Mouse (Mus musculus): ENCODE measurements around the gene Gm20388.
A peak's percentile ranks its signal among the peaks of the same experiment; 100 is the strongest.
"Not testable (repeated sequence)": the region's sequence is repeated elsewhere in the genome, so short reads cannot be mapped to it uniquely, and the experiment has no call there.

Gene Gm20388

DNA sequence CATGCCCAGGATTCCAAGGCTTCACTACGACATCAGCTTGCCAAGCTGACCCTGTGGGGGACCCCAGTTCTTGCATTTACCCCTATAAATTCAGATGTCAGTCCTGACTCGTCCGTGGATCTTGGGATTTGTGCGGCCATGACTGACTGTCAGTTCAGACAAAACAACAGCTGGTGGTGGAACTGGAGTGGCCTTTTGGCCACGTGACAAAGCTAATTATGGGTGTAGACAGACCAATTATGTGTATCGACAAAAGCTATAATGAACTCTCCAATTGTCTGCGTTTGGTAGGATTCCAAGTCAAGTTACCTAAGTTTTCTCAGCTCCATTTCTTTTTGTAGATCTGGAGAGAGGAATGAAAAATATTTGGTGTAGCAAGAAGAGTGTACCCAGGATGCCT is 4259.1 kb downstream of the Gm20388 start:
- DNase-seq (ENCODE audit: low spot score in 2 of 2), result no peak

DNA sequence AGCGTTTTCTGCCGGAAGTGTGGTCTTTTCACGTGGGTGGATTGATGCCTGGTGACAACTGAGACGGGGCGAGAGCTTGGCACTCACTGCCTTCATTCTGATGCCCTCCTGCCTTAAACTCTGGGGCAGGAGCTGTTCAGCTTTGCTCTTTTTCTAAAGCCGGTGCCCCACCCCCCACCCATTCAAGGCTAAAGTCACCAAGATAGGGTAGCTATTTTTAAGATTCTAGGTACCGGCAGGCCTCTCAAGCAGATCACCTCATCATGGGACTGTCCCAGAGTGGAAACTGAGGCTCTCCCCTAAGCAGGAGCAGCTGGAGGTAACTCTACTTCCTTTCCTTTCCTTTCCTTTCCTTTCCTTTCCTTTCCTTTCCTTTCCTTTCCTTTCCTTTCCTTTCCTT is 4260.0 kb downstream of the Gm20388 start:
- no peak for DNase-seq (ENCODE audit: low spot score in 2 of 2)

DNA sequence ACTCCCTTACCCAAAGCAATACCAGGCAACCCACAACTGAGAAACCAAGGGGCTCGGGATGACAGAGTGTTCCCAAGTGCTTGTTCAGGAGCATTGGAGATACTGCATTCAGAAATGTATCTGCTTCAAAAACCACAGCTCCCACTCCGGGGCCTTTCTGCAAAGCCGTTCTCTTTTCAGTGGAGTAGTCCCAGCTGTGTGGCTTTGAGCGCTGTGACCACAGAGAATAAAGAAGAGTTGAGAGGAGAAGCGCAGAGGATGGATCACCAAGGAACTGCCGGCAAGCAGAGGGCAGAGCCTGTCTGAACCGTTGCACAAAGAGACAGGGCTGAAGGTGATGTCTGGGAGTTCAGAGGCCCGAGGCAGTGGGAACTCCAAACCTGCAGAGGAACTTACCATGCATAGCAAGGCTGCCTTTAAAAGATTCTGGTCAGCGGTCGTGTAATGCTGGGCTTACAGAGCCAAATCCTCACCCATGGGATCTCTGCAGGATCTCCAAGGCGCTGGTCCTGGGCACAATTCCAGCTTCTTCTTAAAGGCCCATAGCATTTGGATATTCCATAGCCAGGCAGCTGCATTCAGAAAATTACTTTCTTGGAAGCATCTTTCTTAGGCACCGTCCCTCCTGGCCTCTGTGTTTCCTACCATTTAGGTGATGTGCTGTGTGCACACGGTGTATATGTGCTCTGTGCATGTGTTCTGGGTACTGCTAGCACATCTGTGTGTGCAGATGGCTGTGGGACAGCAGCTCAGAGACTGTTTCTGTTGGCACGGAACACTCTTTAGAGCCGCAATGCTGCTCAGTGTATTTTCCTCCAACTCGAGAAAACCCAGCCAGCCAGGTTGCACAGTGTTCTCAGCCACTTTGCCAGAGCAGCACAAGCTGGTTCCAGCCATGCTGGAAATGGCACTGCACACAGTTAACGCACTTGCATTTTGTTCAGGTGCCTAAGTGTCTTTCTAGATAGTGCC is 4261.2 kb downstream of the Gm20388 start:
- DNase-seq (ENCODE audit: low spot score in 2 of 2), result no peak

DNA sequence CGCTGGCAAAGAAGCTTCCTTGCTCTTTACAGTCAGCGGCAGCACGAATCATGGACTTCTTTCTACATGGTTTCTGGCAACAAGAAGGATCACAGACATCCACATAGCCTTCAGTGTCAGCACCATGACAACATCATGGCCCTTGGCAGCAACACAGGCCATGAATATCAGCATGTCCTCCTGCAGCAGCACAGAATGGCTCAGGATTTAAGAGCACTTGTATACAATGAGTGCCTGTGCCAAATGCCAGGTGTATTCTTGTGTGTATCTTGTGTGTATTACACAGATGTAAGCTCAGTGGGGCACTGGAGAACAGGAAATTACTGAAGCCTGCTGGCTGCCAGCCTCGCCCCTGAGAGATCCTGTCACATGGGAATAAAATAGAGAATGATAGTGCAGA is 4263.0 kb downstream of the Gm20388 start:
- no peak for DNase-seq (ENCODE audit: low spot score in 2 of 2)

DNA sequence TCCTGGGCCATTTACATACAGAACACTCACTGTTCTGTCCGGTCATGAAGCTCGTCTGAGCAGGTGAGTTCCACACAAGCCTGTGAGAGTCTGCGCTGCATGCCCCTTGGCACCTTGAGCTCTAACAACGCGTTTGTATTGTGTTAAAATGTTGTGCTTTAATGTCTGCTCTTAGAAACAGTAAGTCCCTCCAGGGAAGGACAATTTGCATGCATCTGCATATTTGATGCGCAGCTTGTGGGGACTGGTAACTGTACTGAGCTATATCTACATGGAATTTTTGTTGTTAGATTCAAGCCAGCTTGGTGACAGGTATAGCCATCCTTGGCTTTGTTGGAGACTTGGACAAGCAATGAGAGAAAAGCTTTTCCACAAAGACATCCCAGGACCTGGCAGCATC is 4265.5 kb downstream of the Gm20388 start:
- no peak for DNase-seq (ENCODE audit: low spot score in 2 of 2)

DNA sequence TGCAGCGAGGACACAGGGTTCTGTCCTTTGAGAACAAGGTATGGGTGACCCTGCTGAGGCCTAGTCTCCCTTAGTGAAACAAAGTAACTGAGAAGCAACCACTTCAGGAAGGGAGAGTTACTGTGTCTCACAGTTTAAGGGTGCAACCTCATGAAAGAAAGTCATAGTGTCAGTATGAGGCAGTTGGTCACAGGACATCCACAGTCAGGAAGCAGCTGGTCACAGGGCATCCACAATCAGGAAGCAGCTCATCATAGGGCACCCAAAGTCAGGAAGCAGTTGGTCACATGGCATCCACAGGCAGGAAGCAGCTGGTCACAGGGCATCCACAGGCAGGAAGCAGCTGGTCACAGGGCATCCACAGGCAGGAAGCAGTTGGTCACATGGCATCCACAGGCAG is 4266.5 kb downstream of the Gm20388 start:
- not testable (repeated sequence) for DNase-seq (ENCODE audit: low spot score in 2 of 2)

DNA sequence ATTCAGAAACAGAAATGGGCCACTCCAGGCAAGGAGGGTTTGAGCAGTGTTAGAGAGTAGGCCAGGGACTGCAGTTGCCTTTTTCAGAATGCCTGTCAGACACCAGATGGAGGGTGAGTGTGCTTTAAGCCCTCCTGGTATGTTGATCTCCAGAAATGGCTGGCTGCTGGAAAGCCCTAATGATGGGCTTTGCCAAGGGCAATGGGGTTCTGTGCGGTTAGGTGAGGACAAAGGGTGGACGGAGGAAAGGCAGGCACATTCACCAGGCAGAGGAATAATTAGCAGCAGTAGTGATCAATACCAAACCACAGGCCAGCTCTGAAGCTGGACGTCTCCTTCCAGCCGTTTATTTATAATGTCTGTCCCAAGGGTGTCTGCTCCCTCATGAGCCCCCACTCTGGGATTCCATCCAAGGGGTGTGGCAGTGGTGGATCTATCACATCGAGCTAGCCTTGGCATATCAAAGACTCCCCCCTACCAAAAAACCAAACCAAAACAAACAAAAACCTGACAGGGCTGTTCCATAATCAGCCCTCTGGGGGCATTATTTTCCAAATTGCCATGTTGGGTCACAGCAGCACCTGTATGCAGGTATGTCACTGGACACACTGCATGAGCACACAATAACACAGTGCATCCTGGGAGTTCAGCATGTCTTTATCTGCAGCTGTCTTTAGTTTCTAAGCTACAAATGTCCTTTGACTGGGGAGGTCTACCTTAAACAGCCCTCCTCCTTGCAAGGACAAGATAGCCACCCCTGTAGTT is 4270.2 kb downstream of the Gm20388 start:
- DNase-seq (ENCODE audit: low spot score in 2 of 2), result no peak

DNA sequence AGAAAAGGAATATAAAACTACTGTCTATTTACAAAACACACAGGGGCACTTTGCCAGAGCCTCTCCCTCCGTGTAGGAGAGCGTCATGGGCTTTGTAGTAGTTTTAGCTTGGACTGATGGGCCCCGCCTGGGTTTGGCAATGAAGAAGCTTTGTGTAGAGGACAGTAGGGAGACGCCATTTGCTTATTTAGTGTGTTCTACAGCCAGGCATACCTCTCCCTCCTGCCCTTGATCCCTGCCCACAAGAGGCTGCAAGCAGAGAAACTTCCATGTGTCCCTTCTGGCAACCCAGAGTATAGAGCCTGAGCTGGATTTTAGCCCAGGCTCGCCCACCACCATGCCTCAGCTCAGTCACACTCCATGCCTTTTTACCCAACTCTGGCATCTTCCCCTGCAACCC is 4271.1 kb downstream of the Gm20388 start:
- no peak for DNase-seq (ENCODE audit: low spot score in 2 of 2)

DNA sequence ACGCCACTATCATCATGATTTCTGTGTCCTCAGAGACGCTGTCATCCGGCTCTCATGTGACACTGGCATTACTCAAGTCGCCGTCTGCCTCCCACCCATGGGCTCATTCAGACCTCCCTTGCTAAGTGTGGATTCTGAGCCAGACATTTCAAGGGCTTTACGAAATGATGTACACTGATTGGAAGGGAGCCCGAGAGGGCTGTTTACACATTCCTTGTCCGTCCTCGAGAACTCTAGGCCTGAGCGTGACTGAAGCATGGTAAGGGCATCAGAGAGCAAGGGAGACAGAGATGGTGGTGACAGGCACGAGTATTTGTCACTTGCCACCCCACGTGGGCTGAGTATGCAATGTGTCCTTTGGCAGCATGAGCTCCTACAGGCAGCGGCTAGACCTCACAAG is 4271.6 kb downstream of the Gm20388 start:
- peak in 1 of 2 experiments; percentile 30 for DNase-seq (ENCODE audit: low spot score in 2 of 2)

DNA sequence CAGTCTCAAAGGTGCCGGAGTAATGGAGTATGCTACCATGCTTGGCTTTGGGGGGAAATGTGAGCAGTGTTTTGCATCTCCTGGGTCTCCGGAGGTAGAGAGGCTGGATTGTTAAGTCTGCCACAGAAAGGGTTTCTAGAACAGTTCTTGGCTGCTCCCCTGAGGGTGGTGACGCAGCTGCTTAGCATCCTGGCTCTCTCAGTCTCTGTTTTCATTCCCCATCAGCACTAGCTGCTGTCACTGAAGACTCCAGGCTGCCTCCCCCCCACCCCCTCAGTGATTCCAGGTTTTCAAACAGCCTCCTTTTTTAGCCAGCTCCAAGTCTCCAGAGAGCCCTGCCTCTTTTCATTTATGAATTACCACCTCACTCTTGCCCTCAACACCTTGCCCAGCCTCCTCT is 4273.4 kb downstream of the Gm20388 start:
- peak in 1 of 2 experiments; percentile 34 for DNase-seq (ENCODE audit: low spot score in 2 of 2)

DNA sequence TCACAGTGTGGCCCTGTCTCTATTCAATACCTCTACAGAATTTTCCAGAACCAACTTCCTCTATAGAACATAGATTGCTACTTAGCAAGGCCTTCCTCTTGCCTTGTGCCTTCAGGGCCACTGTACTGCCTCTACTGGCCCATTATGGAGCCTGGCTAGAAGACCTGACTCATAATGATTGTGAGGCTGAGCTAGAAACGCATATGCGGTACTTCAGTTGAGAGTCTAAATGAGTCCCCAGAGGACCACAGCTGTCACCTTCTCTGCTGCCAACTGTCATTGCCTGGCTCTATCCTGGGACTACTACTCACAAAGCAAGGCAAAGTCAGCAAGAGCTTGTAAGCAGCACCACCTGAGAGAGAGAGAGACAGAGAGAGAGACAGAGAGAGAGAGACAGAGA is 4273.9 kb downstream of the Gm20388 start:
- DNase-seq (ENCODE audit: low spot score in 2 of 2), result no peak

DNA sequence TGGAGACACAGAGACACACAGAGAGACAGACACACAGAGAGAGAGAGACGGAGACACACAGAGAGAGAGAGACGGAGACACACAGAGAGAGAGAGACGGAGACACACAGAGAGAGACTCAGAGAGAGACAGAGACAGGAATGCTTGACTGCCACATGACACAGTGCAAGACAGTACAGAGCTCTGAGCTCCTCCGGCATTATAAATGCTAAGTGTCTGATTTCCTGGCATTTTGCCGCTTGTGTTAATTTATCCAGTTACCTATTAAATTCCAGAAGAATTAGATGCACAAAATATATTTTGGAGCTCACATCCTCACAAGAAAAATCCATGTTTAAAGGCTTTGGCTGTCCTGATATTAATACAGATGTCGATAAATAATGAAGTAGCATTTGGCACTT is 4274.4 kb downstream of the Gm20388 start:
- no peak for DNase-seq (ENCODE audit: low spot score in 2 of 2)

DNA sequence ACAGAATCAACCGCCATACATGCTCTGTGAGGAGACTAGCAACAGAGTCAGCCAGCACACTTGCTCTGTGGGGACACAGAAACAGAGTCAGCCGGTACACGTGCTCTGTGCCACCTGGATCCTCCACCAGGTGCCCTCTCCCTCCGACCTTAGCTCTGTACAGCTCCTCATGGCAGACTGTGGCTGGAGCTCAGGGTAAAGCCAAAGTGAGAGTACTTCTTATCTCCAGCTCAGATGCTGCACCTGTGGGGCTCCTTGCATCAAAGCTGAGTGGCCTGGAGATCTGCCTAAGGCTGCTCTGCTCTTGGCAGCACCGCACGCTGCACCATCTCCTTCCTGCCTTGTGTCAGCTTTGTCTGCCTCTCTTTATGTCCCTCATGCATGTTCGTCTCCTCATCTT is 4279.7 kb downstream of the Gm20388 start:
- DNase-seq (ENCODE audit: low spot score in 2 of 2), result no peak

DNA sequence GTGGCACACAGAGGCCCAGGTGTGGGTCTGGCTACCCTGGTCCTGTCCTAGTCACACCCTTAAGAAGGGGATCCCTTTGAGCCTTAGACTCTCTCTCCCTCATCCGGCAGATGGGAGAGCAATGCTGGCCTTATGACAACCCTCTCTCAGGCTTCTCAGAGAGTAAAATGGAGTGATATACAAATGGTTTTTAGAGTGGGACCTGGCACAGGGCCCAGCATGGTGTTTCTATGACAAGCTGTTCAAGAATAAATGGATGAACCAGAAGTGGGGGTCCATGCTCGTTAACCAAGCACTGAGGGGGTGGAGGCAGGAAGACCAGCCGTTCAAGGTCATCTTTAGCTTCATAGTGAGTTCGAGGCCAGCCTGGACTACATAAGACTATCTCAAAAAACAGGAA is 4281.6 kb downstream of the Gm20388 start:
- no peak for DNase-seq (ENCODE audit: low spot score in 2 of 2)

DNA sequence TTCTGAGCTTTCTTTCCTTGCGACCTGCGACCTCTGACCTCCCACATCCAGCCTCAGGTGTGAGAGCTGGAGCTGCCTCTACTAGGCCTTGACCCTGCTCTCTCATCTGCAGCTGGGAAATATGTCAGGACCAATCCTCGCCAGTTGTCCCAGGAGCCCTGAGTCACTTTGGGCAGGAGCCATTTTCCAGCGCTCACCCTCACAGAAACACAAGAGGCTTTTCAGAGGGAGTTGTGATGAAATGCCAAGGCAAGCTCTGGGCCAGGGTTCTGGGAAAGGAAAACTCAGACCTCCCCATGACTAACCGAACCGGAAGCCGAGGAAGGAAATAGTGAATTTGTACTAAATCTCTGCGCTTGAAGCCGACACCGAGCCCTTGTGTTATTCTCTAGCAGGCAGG is 4282.3 kb downstream of the Gm20388 start:
- peak in 1 of 2 experiments; percentile 33 for DNase-seq (ENCODE audit: low spot score in 2 of 2)

DNA sequence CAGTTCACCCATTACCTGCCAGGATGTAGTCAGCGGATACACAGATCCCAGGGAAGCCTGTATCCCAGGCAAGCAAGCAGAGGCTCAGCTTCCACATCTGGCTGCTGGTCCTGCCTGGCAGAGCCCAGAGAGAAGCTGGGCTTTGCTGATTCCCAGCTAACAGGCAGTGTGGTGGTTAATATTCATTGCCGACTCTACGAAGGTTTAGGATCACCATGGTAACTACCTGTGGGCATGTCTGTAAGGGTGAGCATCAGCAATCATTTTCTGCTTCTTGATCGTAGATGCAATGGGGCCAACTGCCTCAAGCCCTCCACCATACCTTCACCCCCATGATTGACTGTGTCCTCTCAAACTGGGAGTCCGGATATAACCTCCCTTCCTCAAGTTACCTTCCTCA is 4283.4 kb downstream of the Gm20388 start:
- DNase-seq (ENCODE audit: low spot score in 2 of 2), result no peak

DNA sequence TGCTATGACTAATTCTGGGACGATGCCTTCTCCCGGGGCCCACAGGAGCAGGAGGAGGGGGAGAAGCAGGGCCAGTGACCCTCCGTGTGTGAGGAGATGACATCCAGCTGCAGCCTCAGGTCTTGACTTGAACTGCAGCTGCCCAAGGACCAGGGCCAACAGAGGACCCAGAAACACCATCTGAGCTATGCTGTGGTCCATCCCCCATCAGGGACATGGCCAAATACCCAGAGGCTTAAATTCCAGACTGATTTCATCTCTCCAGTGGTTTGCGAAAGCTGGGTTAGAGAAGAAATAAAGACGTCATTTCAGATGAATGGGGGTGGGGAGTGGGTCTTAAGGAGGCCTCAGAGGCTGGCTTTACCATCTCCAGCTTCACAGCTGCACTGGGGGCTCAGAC is 4285.6 kb downstream of the Gm20388 start:
- DNase-seq (ENCODE audit: low spot score in 2 of 2), result no peak

DNA sequence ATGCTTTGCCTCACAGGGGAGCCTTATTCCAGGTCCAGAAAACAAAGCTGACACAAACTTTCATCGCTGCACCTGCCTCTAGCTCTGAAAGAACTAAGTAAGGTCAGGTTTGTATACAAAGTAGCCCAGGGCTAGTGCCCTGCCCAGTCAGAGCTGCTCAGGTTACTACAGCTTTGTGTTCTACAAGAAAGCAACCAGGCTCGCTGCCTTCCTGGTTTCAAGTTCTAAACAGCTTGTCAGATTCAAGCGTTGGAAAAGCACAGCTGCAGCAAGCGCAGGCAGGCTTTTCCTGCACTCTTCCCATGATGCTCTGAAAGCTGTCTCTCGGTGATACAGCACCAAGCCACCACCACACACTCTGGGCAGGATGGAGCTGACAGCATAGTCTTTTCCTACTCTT is 4286.2 kb downstream of the Gm20388 start:
- no peak for DNase-seq (ENCODE audit: low spot score in 2 of 2)

DNA sequence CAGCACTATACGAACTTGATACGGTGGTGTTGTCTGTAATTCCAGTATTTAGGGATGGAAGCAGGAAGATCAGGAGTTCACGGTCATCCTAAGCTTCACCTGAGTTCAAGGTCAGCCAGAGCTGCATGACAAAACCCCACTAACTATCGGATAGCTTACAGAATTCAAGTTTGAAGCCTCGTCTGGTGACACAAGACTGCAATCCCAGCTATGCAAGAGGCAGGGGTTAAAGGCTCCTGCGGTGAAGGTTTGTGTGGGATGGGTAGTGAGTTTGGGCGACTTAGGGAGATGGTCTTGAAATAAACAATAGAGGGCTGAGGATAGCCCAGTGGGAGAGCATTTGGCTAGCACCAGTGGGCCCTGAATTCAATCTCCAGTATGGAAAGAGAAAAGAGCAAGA is 4287.6 kb downstream of the Gm20388 start:
- DNase-seq (ENCODE audit: low spot score in 2 of 2), result no peak

DNA sequence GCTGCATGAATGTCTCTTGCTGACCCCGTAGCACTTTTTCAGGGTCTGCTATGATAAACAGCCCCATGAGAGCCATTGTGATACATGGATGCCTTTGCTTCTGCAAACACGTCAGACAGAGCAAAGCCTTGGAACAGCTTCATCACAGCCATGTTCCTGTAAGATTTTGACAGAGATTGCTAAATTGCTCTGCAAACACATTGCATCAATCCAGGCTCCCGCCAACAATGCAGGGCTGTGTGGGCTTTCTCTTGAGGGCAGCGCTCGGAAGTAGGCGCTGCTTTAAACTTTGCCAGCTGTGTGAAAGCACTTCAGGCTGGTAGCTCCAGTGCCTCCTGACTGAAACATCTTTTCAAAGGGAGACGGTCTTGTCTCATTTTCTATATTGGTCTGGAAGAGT is 4289.8 kb downstream of the Gm20388 start:
- no peak for DNase-seq (ENCODE audit: low spot score in 2 of 2)

DNA sequence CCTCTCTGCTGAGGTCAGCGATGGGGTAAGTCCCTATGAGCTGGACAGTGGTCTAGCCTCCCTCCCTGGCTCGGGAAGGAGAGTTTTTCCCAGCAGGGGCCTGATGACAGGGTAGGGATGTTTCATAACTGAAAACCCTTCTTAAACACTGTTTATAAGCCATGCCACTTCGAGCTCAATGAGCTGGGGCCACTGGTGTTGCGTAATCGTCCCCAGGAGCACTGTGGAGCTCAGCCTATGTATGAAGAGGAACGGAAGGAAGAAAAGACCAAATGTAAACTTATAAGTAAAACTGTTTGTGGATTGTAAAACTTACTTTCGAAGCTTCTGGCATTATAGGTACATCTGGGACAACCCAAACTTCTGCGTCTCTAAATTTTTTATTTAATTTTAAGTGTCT is 4291.1 kb downstream of the Gm20388 start:
- DNase-seq (ENCODE audit: low spot score in 2 of 2), result no peak

DNA sequence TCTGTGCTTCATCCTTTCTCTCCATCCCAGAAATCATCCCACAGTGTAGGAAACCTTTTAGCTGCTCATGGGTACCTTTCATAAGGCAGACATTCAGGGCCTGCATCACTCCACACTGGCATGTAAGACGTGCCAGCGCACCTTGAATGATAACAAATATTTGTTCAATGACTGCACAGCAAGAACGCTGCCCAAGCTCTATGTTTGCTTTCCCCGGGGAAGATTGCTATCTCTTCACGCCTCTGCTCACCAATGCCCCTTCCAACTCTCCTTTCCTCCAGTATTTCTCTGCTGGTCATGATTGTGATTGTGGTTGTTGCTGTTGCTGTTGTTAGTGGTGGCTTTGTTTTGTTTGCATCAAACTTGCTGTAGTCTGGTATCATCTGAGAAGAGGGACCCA is 4292.3 kb downstream of the Gm20388 start:
- DNase-seq (ENCODE audit: low spot score in 2 of 2), result peak; percentile 30 to 58

Data from urinary bladder, adult 18-20 months (tissue).